Mouse (Mus musculus): ENCODE measurements at regions not wholly inside any gene's neighbourhood (a gene's known extent, or its start where the extent isn't known, plus 50 kb on each side); places are given as distances from the start of the nearest gene placed in this dataset.

GRCm38 (mm10) chr8:44801604-44802206 is 133.5 kb upstream of the Fat1 start:
- TF ChIP-seq GATA1 (IDR thresholded peaks at IDR 0.05; ENCODE audit: borderline replicate concordance, low read length) (no peak), FLI1 (IDR thresholded peaks at IDR 0.05; ENCODE audit: low read length) (no peak)

Measured in megakaryocyte, embryonic 14.5 days (primary cell).